In genomic region chr13:15464741-15465250, GRCm38 (mm10) we compare ENCODE assay signal across 8 mouse cellular contexts. TPM values are rescaled to one million over a fixed set of nuclear protein-coding genes. Genes with fewer than 3 reads are reported as not detected.
DNase-seq lines count a peak whose midpoint lies in the region; ATAC-seq and TF ChIP-seq lines count a peak whose summit lies in the region.

No protein-coding gene starts in this region.

- TF ChIP-seq CTCF in left cerebral cortex, adult 2 months (IDR thresholded peaks at IDR 0.05) = no peak
- TF ChIP-seq CTCF in midbrain, postnatal 0 days (IDR thresholded peaks at IDR 0.05) = no peak

- no peaks in the 10 kb centered on the region for H3K9me3 ChIP-seq in forebrain, embryonic 10.5 days
- no peaks in the 10 kb centered on the region for H3K9me3 ChIP-seq in midbrain, postnatal 0 days (ENCODE audit: low read length)

- under 1% methylated on average over 11 of the region's 11 CpGs for WGBS in forebrain, embryonic 10.5 days
- WGBS in midbrain, postnatal 0 days = 8% methylated on average over 11 of the region's 11 CpGs

- no peak for DNase-seq in left cerebral cortex, adult 2 months (ENCODE audit: extremely low spot score in 1 of 2, low spot score in 2 of 2)
- DNase-seq in left cerebral cortex, adult 8-10 months (ENCODE audit: low spot score in 2 of 2) = no peak
- DNase-seq in forebrain, embryonic 10.5 days (ENCODE audit: extremely low spot score, low spot score) = peak; percentile 44
- DNase-seq in kidney, postnatal 14 days = peak; percentile 8
- no peak for DNase-seq in midbrain, postnatal 0 days (ENCODE audit: low spot score)
- DNase-seq in spleen, postnatal 10 days (ENCODE audit: low spot score in 2 of 2) = no peak
- no peak for DNase-seq in gastrocnemius, postnatal 14 days
- DNase-seq in spleen, postnatal 4 days (ENCODE audit: low spot score in 2 of 2) = no peak

- H3K36me3 ChIP-seq in forebrain, embryonic 10.5 days (replicated peaks) = peaks cover 3% of the 10 kb centered on the region; the same call in 1 of the 2 replicates
- H3K36me3 ChIP-seq in midbrain, postnatal 0 days (ENCODE audit: insufficient read depth, low read length) = no peaks in the 10 kb centered on the region

- H3K4me2 ChIP-seq in midbrain, postnatal 0 days (ENCODE audit: low read depth, low read length, poor library complexity, severe bottlenecking) = peak overlapping the region; percentile 94

- peak overlapping the region; percentile 55 for H3K4me3 ChIP-seq in left cerebral cortex, adult 2 months
- peak overlapping the region; percentile 96 for H3K4me3 ChIP-seq in forebrain, embryonic 10.5 days
- peak overlapping the region; percentile 84 for H3K4me3 ChIP-seq in midbrain, postnatal 0 days (ENCODE audit: low read depth, low read length)

- no peaks in the 10 kb centered on the region for H3K27me3 ChIP-seq in forebrain, embryonic 10.5 days (ENCODE audit: poor library complexity, severe bottlenecking)
- H3K27me3 ChIP-seq in midbrain, postnatal 0 days (ENCODE audit: insufficient read depth, low read length) = peaks cover 18% of the 10 kb centered on the region; the same call in 1 of the 2 replicates

- intact Hi-C loops in left cerebral cortex, adult 2 months (cut with DNase I) = loop anchor here (5.0 kb wide), 1 partner anchor 78 kb away; no protein-coding TSS in a partner anchor
- intact Hi-C loops in gastrocnemius, postnatal 14 days (cut with DNase I; ENCODE audit: low total_unique reads) = loop anchor here (10.0 kb wide), 1 partner anchor 250 kb away; no protein-coding TSS in a partner anchor

- H3K27ac ChIP-seq in left cerebral cortex, adult 2 months = no peak overlapping the region; the same call in 1 of the 2 replicates
- H3K27ac ChIP-seq in forebrain, embryonic 10.5 days = peak overlapping the region; percentile 100
- 0 out of 2 replicates have a peak overlapping the region, but pooled peaks have one; percentile 44 for H3K27ac ChIP-seq in midbrain, postnatal 0 days (ENCODE audit: low read depth, low read length)

- peaks cover 70% of the 10 kb centered on the region for H3K4me1 ChIP-seq in forebrain, embryonic 10.5 days
- H3K4me1 ChIP-seq in midbrain, postnatal 0 days (ENCODE audit: insufficient read depth, low read length) = no peaks in the 10 kb centered on the region

- no peak for ATAC-seq in midbrain, postnatal 0 days (ENCODE audit: low FRiP score)

- H3K9ac ChIP-seq in midbrain, postnatal 0 days (replicated peaks; ENCODE audit: low read length, poor library complexity, severe bottlenecking) = 0 out of 2 replicates have a peak overlapping the region, but pooled peaks have one; percentile 19

RNA-seq across cellular contexts. Expression of gene Gli3, which starts 1.8 kb away (rescaled TPM):
- total RNA-seq in left cerebral cortex, adult 2 months (2021) = 10 to 100 TPM in 1 of 2 experiments, 1 to 10 TPM in 1; 9.9 to 10.0 TPM
- total RNA-seq in left cerebral cortex, adult 8-10 months (2022) = 10 to 100 TPM in 3 of 4 experiments, 1 to 10 TPM in 1; 9.1 to 11.9 (median 11.7) TPM
- polyA plus RNA-seq in forebrain, embryonic 10.5 days (2016; fragmentation: Nextera tagmentation; extraction: Ambion mirVana) = 60.3 and 62.2 TPM in 2 replicates
- total RNA-seq in midbrain, postnatal 0 days (2014; rRNA removed) = 9.2 and 10.3 TPM in 2 replicates
- polyA plus RNA-seq in midbrain, postnatal 0 days (2015; fragmentation: Nextera tagmentation; extraction: Ambion mirVana) = 3.2 and 3.9 TPM in 2 replicates
- 1 to 10 TPM; 2.6 to 4.6 TPM for total RNA-seq in gastrocnemius, postnatal 14 days (2021)

Comparison
In these comparisons a context has a peak if more than half of its experiments do, and no peak if none do; other contexts are left out.
1. DNase-seq: peak in forebrain, embryonic 10.5 days (single experiment) and kidney, postnatal 14 days (single experiment); none in left cerebral cortex, adult 2 months (0 of 2), left cerebral cortex, adult 8-10 months (0 of 2), midbrain, postnatal 0 days (single experiment), spleen, postnatal 10 days (0 of 2), gastrocnemius, postnatal 14 days (single experiment) and spleen, postnatal 4 days (0 of 2).
2. Peak in every context shown above with its lines, with median percentiles within 50 percentile points of each other: H3K4me3 ChIP-seq.